Mouse (Mus musculus) stomach, embryonic 16.5 days (tissue): ENCODE data around the gene Trpc1. TPM values are rescaled to one million over a fixed set of nuclear protein-coding genes. Genes with fewer than 3 reads are reported as not detected.

Source experiments
- ATAC-seq: fragments of 200-750 bp; cut with Nextera tagmentation; 2 replicates; pipeline ENCODE4 v1.8.0; 2017; ENCODE audit warnings: moderate number of reproducible peaks, moderate TSS enrichment; ENCODE audit not compliant: insufficient read depth, low FRiP score
- H3K27ac ChIP-seq: fragments of 300-500 bp; sonication (generic); 2 replicates; pipeline ENCODE4 v1.5.1; 2014; ENCODE audit warnings: low read length
- H3K27me3 ChIP-seq: fragments of 300-500 bp; sonication (generic); 2 replicates; pipeline ENCODE4 v1.6.1; 2014; ENCODE audit warnings: low read length, control low read depth, mixed read lengths; ENCODE audit not compliant: control insufficient read depth, insufficient read depth
- H3K36me3 ChIP-seq: fragments of 300-500 bp; sonication (generic); 2 replicates; pipeline ENCODE4 v1.6.1; 2014; ENCODE audit warnings: low read length; ENCODE audit not compliant: control insufficient read depth, insufficient read depth
- H3K4me1 ChIP-seq: fragments of 300-500 bp; sonication (generic); 2 replicates; pipeline ENCODE4 v1.6.1; 2014; ENCODE audit warnings: low read length, control low read depth, mixed read lengths; ENCODE audit not compliant: control insufficient read depth, insufficient read depth
- H3K4me2 ChIP-seq: fragments of 300-500 bp; sonication (generic); 2 replicates; pipeline ENCODE4 v1.6.1; 2014; ENCODE audit warnings: low read depth, low read length, mixed read lengths
- H3K4me3 ChIP-seq: fragments of 300-500 bp; sonication (generic); replicated peaks from 2 replicates; pipeline ENCODE4 v1.5.1; 2014; ENCODE audit warnings: mild to moderate bottlenecking, low read length
- H3K9ac ChIP-seq: fragments of 300-500 bp; sonication (generic); 2 replicates; pipeline ENCODE4 v1.6.1; 2014; ENCODE audit warnings: low read length
- H3K9me3 ChIP-seq: fragments of 300-500 bp; sonication (generic); replicated peaks from 2 replicates; pipeline ENCODE4 v1.6.1; 2016; ENCODE audit warnings: low read length, control low read depth; ENCODE audit not compliant: control insufficient read depth
- WGBS: fragments of 180-500 bp; shearing (Covaris S2); extraction: QIAGEN DNeasy Blood & Tissue Kit; methylation state at CpG from one replicate; pipeline ENCODE4 v1.1.7; 2014; 5-methylcytosine and 5-hydroxymethylcytosine counted together
- polyA plus RNA-seq: library from polyadenylated mRNA; unstranded; fragments of >200 nt; fragmentation: Nextera tagmentation; extraction: Ambion mirVana; gene quantifications from 2 replicates; pipeline ENCODE4 v1.2.1, GENCODE M21; 2015

Gene Trpc1
- polyA plus RNA-seq, 1 experiment from 2014 or later, result 1.4 TPM

DNA sequence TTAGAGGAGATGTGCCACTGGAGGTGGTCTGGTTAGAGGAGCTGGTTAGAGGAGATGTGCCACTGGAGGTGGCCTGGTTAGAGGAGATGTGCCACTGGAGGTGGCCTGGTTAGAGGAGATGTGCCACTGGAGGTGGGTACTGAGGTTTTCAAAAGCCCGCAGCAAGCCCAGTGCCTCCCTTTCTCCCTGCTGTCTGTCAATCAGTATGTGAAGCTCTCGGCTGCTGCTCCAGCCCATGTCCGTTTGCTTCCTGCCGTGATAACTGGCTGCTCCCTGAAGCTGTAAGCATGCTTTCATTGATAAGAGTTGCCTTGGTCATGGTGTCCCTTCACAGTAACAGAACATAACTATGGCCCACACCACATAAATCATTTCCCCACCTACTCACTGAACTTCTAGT is 13.0 kb upstream of the Trpc1 start:
- H3K4me3 ChIP-seq, result no peak overlapping the region
- no peaks in the 10 kb centered on the region for H3K9me3 ChIP-seq
- no peaks in the 10 kb centered on the region for H3K4me1 ChIP-seq
- H3K4me2 ChIP-seq, result no peak overlapping the region
- no peaks in the 10 kb centered on the region for H3K27me3 ChIP-seq
- H3K9ac ChIP-seq, result no peak overlapping the region
- 76% methylated on average over 4 of the region's 4 CpGs for WGBS
- no peak overlapping the region for H3K27ac ChIP-seq
- ATAC-seq, result no peak
- H3K36me3 ChIP-seq, result no peaks in the 10 kb centered on the region

DNA sequence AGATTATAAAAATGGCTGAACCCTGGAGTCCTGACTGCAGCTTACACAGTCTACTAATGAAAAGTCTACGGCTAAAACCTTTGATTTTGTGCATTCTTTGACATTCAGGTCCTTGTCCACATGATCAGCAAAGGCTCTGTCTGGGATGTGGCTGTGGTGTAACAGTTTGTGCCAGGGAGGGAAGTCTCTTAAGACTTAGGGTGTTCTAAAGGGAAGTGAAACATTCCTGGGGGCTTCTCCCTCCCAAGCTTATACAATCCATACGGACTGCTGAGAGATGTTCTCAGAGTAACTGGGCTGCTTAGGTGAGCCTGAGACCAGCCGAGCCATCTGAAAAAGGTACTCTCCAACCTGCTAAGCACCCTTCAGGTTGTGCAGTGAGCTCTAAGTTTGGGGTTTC is 12.1 kb upstream of the Trpc1 start:
- H3K36me3 ChIP-seq, result no peaks in the 10 kb centered on the region
- H3K27ac ChIP-seq, result no peak overlapping the region
- H3K27me3 ChIP-seq, result no peaks in the 10 kb centered on the region
- WGBS, result 85% methylated on average over 3 of the region's 3 CpGs
- no peaks in the 10 kb centered on the region for H3K9me3 ChIP-seq
- H3K4me1 ChIP-seq, result no peaks in the 10 kb centered on the region
- no peak overlapping the region for H3K4me2 ChIP-seq
- no peak overlapping the region for H3K9ac ChIP-seq
- no peak overlapping the region for H3K4me3 ChIP-seq
- ATAC-seq, result no peak

DNA sequence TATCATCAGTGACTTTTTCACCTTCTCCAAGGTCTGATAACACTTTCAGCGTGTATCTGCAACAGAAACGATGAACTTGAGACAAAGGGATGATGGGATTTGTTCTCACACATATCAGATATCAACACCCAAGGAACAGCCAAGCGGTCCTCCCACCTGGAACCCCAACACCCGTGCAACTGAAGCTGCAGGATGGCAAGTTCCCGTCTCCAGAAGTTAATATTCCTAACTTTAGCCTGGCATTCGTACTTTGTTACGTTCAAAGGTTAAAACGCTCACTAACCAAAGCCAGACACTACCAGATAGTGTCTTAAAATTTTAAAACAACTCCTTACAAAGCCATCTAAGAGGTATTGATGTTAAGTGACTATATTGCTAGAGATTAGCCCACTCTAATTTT is 11.2 kb upstream of the Trpc1 start:
- Histone ChIP-seq H3K9me3 (no peaks in the 10 kb centered on the region), H3K36me3 (no peaks in the 10 kb centered on the region), H3K4me1 (no peaks in the 10 kb centered on the region), H3K9ac (no peak overlapping the region), H3K4me2 (no peak overlapping the region), H3K27ac (no peak overlapping the region), H3K4me3 (no peak overlapping the region), H3K27me3 (no peaks in the 10 kb centered on the region)
- ATAC-seq, result no peak
- WGBS, result 83% methylated on average over 8 of the region's 8 CpGs

DNA sequence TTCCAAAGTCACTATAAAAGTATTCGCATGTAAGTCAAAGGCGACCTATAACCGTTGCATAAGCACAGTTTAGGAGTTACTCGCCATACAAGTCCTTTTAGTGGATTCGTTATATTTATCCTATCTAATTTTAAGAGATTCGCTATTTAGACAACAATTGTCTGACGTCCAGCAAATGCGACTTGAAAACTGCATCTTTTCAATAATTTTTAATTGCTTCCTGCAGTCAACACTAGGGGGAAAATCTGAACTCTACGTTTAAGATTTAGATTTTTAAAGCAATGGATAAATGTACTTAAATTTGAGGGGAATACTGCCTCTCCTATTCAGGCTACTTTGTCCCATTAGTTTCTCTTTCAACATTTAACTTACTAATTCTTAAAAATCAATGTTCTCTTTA is 571 bp upstream of the Trpc1 start:
- no peak overlapping the region for H3K9ac ChIP-seq
- WGBS, result 38% methylated on average over 9 of the region's 9 CpGs
- H3K4me3 ChIP-seq, result peak overlapping the region; percentile 85; the same call in 1 of the 2 replicates
- peak overlapping the region; percentile 94 for H3K4me2 ChIP-seq
- no peaks in the 10 kb centered on the region for H3K36me3 ChIP-seq
- no peaks in the 10 kb centered on the region for H3K9me3 ChIP-seq
- no peak for ATAC-seq
- H3K27me3 ChIP-seq, result peaks cover 7% of the 10 kb centered on the region
- H3K4me1 ChIP-seq, result peaks cover 6% of the 10 kb centered on the region
- no peak overlapping the region for H3K27ac ChIP-seq

DNA sequence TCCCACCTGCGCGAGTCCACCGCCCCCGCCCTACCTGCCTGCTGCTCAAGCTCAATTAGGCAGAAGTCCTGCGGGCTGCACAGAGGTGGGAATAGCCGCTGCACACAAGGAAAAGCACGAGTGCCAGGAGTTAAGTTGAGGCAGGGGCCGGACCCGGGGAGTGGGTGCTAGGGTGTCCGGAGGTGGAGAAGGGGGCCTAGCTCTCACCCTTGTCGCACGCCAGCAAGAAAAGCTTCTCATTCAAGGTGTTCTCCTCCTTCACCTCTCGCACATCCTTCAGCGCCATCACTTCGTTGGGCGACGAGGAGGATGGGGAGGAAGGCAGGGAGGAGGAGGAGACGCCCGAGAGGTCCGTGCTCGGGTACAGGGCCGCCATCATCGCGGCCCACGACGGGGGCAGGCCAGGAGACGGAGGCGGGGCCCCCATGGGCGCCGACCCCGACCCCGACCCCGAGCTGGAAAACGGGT is 680 bp downstream of the Trpc1 start:
- WGBS, result 2% methylated on average over 34 of the region's 34 CpGs
- no peaks in the 10 kb centered on the region for H3K9me3 ChIP-seq
- no peak overlapping the region for H3K27ac ChIP-seq
- no peaks in the 10 kb centered on the region for H3K36me3 ChIP-seq
- ATAC-seq, result peak; percentile 63
- H3K4me3 ChIP-seq, result peak overlapping the region; percentile 85
- H3K4me2 ChIP-seq, result peak overlapping the region; percentile 94
- H3K27me3 ChIP-seq, result peaks cover 7% of the 10 kb centered on the region
- H3K9ac ChIP-seq, result peak overlapping the region; percentile 89
- peaks cover 6% of the 10 kb centered on the region for H3K4me1 ChIP-seq

DNA sequence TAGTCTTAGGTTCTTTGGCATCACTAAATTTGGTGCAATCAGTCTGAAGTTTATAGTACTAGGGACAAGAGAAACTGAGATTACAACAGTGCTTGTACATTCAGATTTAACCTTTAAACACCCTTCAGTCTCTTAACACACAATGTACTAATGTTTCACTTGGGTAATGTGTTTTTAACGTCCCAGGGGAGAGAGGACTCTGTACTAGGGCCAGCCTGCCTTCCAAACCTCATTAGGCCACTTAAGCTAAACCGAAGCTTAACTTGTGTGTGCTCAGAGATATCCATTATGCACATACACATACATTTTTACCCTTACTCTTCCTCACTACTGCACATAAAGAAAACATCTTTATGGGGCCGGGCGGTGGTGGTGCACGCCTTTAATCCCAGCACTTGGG is 2.9 kb downstream of the Trpc1 start:
- Histone ChIP-seq H3K9ac (no peak overlapping the region), H3K4me1 (peaks cover 6% of the 10 kb centered on the region), H3K9me3 (no peaks in the 10 kb centered on the region), H3K27ac (no peak overlapping the region), H3K36me3 (no peaks in the 10 kb centered on the region), H3K4me3 (no peak overlapping the region), H3K4me2 (no peak overlapping the region), H3K27me3 (peaks cover 7% of the 10 kb centered on the region)
- 82% methylated on average over 5 of the region's 5 CpGs for WGBS
- ATAC-seq, result no peak

DNA sequence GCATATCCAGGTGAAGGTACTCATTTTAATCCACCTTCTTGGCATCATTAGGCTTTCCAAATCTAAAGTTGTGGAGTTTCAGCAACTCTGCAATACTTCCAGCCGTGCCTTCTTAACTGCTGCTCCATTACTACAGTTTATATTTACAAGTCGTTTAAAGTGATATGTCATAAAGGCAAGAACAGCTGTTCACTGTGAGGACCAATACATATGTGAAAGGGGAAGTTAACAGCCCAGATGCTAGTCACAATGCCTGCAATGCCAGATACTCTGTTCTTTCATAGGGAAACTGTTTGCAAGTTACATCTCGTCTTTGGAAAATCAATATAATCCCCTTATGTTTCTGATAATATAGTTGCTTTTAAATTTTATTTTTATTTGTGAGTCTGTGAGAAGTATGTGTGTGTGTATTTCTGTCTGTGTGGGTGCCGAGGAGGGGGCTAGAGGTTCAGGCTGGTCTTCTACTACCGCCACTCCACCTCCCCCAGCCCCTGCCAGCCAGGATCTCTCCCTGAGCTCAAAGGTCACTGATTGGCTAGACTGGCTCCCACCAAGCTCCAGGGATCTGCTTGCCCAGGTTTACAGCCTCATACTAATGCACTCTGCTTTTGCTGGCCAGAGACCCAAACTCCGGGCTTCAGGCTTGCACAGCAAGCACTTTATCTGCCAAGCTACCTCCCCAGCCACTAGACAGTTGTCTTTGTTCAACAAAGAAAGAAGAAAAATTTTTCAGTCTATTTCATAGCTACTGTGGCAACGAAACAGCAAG is 5.1 kb downstream of the Trpc1 start:
- H3K27ac ChIP-seq, result no peak overlapping the region
- H3K9ac ChIP-seq, result no peak overlapping the region
- ATAC-seq, result no peak
- no peak overlapping the region for H3K4me2 ChIP-seq
- H3K36me3 ChIP-seq, result no peaks in the 10 kb centered on the region
- no peaks in the 10 kb centered on the region for H3K9me3 ChIP-seq
- 51% methylated on average over 7 of the region's 7 CpGs for WGBS
- H3K4me3 ChIP-seq, result no peak overlapping the region
- H3K27me3 ChIP-seq, result peaks cover 7% of the 10 kb centered on the region
- H3K4me1 ChIP-seq, result 0 out of 2 replicates have a peak, but pooled peaks cover 2% of the 10 kb centered on the region

DNA sequence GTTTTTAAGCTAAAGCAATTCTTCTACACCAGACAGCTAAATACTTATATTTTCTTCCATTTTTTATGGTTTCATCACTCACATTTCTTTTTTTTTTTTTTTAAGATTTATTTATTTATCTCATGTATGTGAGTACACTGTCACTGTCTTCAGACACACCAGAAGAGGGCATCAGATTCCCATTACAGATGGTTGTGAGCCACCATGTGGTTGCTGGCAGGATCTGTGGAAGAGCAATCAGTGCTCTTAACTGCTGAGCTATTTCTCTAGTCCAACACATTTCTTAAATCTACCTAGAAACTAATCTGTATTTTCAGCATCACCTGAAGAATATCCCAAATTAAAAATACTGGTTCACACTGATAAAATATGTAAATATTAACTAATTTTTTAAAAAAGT is 13.9 kb downstream of the Trpc1 start:
- Histone ChIP-seq H3K9ac (no peak overlapping the region), H3K36me3 (peaks cover 4% of the 10 kb centered on the region; the same call in 1 of the 2 replicates), H3K4me3 (no peak overlapping the region), H3K27ac (no peak overlapping the region), H3K4me2 (no peak overlapping the region), H3K27me3 (no peaks in the 10 kb centered on the region), H3K9me3 (no peaks in the 10 kb centered on the region), H3K4me1 (no peaks in the 10 kb centered on the region)
- ATAC-seq, result no peak

DNA sequence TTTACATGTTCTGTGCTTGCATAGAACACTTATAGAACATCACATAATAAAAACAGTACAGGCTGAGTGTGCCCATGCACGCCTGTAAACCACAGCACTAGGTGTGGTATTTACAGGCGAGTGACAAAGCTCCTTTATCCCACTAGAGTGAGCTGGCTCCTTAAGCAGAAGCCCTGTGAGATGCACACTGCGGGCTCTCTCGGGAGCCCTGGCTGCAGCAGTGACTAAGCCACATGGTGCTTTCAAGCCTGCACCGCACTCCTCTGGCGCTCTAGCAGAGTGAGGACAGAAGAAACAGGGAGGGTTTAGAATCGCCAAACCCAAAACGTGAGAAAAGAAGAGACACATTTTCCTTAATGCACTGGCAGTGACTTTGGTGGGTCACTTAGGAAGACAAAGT is 37.6 kb downstream of the Trpc1 start:
- no peaks in the 10 kb centered on the region for H3K27me3 ChIP-seq
- H3K9ac ChIP-seq, result no peak overlapping the region
- no peak for ATAC-seq
- 42% methylated on average over 8 of the region's 8 CpGs for WGBS
- no peaks in the 10 kb centered on the region for H3K4me1 ChIP-seq
- H3K27ac ChIP-seq, result no peak overlapping the region
- no peaks in the 10 kb centered on the region for H3K9me3 ChIP-seq
- no peak overlapping the region for H3K4me3 ChIP-seq
- H3K36me3 ChIP-seq, result no peaks in the 10 kb centered on the region
- no peak overlapping the region for H3K4me2 ChIP-seq
